Mouse (Mus musculus) cerebellum, adult 8-10 months (tissue): Measurements from ENCODE around the gene Slc22a5.
"Not testable (repeated sequence)": the region's sequence is repeated elsewhere in the genome, so short reads cannot be mapped to it uniquely, and the experiment has no call there.

Experiments
- DNase-seq: peaks from one replicate; pipeline ENCODE4 v3.0.0; 2022

Gene Slc22a5

DNA sequence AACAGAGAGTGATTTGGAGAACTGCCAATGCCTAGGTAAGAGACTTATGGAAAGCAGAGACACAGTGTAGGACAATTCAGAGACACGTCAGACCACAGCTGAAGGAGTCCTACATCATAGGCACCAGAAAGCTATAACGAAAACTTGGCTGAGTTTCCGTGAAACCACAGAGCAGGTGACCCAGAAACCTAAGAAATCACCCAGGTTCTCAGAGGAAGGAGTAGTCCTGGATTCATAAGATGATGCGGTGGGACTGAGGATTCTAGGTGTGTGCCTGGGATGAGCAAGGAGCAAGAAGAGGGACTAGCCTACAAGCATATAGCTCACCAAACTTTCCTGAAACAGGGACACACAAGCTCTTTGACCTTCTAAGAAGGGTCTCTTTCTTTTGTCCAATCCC is 3.2 kb downstream of the Slc22a5 start:
- no peak for DNase-seq

DNA sequence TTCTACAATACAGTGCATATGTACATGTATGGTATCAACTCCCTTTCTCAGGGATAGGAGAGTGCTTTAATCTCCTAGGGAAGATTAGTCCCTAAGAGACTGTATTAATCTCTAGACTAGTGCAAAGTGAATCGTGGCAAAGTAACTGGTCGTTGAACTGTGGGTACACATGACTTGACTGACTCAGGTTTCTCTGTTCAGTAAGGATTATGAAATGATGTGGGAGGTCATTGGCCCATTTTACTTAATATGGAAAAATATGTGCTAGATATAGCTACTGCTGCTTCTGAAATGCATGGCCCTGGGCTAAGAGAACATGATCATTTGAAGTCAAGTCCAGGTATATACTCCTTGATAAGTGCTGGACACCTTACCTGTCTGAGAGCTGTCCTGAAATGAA is 8.2 kb downstream of the Slc22a5 start:
- DNase-seq: no peak

DNA sequence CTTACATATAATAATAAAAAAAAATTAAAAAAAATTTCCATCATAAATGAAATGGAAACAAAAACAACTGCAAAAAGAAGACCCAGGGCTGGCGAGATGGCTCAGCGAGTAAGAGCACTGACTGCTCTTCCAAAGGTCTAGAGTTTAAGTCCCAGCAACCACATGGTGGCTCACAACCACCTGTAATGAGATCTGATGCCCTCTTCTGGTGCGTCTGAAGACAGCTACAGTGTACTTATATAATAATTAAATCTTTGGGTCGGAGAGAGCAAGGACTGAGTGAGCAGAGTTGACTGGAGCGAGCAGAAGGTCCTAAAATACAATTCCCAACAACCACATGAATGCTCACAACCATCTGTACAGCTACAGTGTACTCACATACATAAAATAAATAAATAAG is 13.4 kb downstream of the Slc22a5 start:
- DNase-seq: not testable (repeated sequence)

DNA sequence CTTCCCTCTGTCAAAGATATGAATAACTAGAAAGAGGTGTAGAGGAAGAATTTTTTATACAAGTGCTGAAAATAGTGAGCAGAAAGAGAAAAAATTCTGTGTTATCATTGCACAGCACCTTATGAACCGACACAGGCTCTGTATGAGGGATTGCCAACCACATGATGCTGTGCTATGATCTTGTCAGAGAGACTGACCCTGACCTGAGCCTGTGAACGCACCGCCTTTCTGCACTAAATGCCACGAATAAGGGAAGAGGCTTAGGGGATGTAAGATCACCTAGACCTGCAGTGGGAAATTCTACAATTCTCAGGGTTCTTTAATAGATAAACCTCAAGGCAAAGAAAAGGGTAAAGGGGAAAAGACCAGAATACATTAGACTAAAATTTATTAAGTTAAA is 15.0 kb downstream of the Slc22a5 start:
- no peak for DNase-seq

DNA sequence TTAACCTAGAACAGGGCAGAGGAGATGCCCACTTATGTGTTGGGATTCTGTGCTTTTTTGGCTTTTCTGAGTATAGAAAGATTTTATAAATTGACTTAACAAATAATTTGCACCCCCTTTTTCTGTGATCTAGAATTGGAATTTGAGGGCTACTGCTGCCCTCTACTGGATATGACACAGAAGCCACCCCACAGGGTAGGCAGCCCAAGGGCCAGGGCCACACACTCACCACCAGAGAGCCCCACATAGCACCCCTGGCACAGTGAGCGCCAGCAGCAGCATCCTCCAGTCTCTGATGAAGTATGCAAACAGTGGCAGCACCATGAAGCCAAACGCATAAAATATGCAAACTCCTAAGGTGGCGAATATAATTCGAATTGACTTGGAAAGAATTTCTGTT is 16.8 kb downstream of the Slc22a5 start:
- no peak for DNase-seq

DNA sequence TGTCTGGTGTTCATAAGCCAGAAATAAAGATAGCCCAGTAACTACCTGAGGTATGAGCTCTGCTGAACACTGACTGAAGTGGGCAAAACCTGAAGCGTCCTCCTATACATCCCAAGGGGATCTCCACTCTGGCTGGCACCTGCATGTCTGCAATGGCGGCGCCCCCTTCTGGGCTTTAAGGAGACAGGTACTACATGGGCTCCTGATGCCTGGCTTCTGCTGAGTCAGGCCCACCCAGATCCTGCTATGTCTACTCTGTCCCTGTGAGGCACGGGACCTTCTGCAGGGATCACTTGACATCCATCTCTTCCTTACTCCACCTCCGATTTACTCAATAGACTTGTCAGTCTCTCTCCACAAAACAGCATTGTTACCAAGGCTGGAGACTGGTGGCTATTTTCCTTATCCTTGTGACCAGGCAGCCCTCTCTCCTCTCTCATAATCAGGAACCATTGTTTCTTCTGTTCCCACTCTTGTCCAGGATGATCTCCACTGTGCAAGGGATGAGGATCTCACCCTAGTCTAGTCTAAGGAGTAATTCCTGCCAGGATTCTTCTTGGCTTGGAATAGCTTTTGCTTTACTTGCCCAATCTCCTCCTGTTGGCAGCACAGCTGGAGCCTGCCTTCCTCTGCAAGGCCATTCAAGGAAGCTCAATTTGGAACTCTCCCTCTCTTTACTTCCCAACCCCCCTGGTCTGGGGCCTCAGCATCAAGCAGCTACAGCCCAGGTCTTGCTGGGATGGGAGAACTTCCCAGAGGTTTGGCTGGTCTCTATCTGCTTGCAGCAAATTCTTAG is 17.4 kb downstream of the Slc22a5 start:
- DNase-seq: not testable (repeated sequence)

DNA sequence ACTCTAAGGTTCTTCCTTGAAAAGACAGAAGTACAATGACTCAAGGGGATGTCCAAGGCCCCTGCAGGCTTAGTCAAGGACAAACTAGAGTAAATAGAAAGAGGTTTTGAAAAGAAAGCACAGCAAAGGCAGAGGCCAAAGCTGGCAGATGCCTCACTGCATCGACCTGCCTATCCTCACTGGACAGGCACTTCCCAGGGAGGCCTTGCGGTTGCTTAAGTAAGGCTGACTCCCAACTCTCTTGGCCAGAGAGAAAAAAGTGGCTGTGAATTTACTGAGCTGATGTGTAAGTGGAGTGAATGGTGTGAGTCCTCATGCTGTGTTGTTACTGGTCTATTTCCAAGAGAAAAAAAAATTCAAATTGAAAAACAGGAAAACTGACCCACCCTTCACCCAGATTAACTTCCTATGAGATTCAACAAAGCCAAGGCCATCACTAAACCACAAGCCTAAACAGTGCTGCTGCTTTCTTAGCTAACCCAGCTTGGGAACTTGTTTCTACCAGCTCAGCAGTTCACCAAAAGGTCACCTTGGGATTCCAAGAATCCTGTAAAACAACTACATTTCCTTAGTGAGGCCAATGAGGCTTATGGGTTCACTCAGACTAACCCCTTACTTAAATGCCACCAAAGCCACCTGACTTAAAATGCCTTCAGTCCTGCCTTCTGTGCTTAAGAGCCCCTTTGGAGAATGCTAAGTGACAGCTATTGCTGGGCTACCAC is 19.5 kb downstream of the Slc22a5 start:
- DNase-seq: no peak

DNA sequence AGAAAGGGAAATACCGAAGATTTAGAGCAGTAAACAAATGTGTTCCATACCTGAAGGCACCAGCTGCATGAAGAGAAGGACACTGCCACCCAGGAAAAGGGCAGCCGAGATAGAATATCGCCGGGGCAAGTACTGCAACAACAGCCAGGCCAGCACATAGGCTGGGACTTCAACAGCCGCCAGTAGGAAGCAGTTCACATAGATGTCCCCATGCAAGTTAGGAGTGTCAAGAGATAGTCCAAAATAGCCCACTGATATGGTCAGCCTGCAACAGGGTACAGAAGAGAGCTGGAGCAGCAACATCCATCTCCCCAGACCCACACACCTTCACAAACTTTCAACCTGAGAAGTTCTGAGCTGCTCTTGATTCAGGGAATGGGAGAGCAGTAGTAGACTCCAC is 22.3 kb downstream of the Slc22a5 start:
- no peak for DNase-seq

DNA sequence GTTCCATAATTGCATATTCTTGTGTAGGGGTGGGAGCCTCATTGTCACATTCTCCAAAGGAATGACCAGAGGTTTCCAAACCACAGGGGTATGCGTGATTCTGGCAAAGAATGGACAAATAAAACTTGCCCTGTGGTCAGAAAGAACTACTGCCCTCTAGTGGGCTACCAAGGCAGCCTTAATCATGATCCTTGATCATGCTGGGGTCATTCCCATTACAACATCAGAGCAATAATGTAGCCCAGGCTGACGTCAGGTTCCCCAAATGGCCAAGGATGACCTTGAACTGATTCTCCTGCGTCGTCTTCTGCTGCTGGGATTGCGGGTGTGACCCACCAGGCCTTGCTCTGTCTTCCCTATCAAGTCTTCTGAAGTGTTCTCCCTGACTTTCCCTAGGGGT is 23.1 kb downstream of the Slc22a5 start:
- not testable (repeated sequence) for DNase-seq

DNA sequence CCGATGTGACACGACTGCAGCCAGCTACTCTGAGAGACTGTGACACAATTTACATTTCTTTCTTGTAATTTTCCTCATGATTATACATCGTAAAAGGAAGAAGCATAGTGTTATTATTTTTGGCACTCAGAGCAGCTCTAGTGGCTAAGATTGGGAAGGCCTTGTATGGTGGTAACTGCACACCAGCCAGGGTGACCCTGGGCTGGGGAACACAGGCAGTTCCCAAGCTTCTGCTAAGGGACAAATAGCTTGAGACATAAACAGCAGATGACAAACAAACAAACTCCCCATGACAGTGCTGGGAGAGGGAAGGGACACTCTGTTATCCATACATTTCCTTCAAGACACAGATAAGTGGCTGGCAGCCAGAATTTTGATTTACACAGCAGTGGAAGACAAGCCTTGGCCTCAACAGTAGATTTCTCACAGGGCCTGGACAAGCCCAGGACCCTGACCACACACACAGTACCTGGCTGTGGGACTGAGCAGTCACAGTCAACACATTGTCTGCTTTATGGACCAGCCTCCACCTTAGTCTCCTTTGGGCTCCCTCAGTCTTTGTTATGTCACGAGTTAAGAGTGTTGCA is 26.6 kb downstream of the Slc22a5 start:
- not testable (repeated sequence) for DNase-seq

DNA sequence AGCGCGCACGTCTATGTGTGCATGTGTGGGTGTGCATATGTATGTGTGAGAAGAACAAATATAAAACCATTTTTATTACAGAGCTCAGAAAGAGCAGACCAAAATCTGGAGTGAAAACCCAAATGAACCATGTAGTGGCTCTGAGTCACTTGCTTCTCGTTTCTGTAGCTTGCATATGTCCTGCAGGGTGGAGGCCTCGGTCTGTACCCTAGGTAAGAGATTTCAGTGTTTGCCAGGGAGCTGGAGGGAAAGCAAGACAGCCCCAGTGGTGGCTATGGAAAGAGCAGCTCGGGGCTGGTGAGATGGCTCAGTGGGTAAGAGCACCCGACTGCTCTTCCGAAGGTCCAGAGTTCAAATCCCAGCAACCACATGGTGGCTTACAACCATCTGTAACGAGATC is 30.5 kb downstream of the Slc22a5 start:
- DNase-seq: not testable (repeated sequence)

DNA sequence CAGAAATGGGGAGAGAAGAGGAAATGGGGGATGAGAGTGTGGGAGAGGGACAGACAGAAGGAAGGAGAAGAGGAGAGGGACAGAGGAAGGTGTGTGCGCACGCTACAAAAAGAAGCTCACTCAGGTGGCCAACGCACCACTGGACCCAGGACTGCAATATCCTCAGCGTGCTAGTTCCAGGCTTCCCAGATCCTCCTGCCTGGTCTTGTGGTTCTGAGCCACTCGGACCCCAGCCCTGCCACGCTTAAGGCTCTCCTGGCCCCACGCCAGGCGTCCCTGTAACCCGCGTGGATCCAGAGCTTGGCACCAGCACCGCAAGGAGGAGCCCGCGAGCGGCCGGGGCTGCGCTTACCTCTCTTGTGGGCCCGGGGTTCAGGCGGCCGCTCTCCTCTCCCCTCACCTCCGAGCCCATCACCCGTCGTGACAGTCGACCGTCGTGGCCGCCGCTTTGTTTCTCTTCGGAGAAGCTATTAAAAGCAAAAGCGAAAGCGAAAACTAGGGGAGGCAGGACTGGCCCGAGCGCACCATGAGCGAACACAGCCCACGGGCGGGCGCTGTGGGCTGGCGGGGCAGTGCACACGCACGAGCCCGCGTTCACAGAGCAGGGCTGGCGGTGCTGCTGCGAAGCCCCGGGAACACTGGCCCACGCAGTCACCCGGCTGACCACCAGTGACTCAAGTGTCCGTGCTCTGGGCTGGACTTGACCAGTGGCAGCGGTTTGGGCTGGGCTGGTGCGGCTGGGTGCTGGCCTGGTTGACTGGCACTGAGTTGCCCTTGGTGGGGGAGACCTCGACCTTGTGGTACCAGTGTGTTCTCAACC is 32.5 kb downstream of the Slc22a5 start, which contains the start of gene Gm12216:
Gene Gm12216 (minus strand): TSS at position 496 of the 820 bp plus-strand sequence.
- peak; percentile 16 for DNase-seq

DNA sequence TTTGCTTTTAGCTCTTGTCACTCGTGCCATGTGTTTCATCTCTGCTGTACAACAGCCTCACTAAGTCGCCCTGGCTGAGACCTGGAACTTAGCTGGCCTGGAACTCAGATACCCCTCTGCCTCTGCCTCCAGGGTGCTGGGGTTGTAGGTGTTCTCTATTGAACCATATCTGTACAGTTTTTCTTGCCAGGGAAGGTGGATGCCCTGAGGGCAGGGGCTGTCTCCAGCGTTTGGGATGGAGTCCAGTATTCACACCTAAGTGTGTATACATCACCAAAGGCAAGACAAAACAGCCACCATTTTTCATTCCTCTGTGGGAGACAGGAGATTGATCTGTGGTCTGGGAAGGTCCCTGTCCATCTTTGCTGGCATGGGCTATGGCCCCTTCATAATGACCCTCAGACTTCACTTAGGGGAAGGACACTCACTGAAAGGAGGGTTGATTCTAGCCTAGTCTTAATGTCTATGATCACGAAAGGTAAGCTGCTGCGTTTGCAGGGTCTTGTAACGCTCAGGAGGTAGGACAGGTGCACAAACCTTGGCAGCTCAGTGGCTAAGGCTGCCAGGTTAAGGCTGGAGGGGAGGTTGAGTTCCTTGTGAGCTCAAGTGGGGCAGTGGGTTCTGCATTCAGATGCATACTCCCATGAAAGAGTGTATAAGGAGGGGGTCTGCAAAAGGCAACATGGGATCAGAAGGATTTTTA is 33.3 kb downstream of the Slc22a5 start:
- DNase-seq: no peak

DNA sequence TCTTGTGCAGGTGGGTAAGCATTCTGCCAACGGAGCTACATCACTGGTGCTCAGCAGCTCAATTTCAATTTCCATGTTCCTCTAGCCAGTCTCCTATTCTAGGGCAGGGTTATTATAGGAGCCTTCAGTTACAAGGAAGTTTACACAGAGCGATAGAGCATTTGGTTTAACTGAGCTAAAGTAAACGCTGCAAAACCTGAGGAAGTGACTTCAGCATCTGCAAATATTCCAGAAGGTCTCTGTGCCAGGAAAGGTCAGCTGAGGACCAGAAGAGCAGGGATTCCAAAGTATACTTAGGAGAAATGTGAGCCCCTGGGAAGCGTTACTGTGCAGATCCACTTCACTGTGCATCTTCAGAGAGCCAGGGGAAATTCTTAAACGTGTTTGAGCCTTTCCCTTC is 37.8 kb downstream of the Slc22a5 start:
- no peak for DNase-seq

DNA sequence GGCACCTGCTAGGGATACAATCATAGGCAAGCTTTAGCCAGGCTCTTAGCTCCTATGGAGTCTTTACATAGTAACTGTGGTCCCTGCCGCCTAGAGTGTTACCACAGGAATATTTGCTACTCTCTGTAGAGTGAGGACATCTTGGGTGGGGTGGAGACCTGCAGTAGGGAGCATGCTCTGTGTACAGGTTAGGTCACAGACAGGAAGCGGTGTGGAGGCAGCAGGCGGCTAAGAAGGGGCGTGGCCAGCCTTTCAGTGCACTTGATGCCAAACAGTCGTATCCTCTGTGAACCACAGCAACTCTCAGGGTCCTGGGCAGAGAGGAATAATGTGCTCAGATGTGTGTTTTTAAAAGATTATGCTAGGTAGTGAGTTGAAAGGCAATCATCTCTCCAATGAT is 39.7 kb downstream of the Slc22a5 start:
- no peak for DNase-seq

DNA sequence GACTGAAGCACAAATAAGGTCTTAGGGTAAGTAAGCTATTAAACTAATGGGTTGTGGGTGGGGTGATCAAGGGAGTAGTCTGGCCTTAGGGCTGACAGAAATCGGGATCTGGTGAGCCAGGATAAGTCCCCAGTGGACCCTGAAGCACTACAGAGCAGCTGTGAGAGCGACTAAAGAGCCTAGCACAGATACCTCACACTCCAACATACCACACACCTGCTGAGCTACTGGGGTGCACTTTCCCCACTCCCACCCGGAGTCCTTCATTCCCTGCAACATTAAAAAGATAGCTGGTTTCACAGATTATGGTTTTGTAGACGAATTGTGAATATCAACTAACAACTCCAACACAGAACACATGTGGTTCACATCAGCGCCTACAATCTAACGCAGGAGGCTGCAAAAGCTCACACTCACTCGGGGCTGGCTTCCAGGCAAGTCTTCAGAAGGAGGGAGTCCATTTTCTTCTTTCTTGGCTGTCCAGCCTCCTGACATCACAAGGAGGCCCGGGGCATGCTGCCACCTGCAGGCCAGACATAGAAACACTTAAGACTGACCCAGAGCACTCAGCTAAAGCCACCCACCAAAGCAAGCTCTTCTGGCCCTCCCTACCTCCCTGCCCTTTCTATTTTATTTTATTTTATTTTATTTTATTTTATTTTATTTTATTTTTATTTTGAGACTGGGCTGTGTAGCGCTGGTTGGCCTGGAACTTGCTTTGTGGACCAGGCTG is 41.7 kb downstream of the Slc22a5 start:
- DNase-seq: peak; percentile 75

DNA sequence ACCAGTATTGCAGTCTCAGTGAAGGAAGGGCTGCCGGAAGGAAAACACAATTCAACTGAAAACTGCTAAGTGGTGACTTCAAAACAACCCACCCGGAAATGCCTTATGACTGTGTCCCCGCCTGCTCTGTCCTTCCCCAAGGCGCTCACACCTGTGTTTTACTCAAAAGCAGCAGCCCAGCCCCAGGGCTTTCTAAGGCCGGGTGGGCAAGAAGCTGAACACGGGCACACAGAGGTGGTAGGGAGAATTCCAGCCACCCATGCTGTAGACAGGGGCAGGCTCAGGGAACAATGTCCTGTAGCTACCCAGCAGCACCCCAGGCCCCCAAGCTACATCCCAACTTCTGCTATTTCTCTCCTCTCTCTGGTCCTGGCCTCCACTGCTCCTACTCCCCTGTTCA is 45.8 kb downstream of the Slc22a5 start:
- no peak for DNase-seq

DNA sequence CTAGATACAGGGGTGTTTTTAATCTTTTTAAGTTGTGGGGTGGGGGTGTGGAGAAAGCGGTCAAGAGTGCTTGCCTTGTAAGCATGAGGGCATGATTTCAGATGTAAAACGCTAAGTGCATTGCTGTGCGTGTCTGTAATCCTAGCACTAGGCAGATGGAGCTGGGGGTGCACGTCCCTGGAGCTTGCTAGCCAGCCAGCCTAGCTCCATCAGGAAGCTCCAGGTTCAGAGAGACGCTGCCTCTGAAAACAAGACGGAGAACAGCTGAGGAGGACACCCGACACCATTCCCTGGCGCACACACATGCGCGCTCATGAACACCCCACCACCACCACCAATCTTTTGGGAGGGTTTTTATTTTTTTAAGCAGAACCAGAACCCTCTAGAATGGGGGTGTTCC is 48.4 kb downstream of the Slc22a5 start:
- DNase-seq: no peak

DNA sequence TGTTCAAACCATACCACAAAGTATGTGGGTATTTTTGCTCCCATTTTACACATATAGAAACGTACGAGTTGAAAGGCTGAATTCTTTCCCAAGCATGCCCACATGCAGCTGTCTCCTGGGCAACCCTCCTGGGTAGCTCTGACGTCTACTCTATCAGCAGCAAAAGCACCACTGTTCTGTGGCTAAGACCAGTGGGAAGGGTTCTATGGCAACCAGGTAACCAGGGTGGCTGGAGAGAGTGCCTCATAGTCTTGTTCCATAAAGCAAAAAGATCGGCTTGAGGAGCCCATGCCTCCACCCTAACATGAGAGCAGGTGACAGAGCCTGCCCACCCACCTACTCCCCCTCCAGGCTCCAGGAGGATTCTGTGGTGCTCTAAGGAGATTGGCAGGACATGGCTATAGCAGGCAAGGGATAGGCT is 49.3 kb downstream of the Slc22a5 start:
- no peak for DNase-seq

DNA sequence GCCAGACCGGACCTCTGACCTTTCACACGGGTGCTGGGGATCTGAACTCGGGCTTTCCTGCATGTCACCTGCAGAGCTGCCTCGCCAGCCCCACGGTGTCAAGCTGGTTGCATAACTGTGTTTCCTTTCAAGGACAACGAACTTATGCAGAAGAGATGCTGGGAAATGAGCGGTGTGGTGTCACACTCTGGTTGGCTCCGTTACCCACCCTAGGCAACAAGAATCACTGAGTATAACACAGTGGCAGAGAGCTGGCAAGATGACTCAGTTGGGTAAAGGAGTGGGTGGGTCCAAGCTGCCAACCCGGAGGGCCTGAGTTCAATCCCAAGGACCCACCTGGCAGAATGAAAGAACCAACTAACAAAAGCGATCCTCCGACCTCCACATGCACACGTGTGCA is 49.9 kb downstream of the Slc22a5 start:
- no peak for DNase-seq
